Mouse (Mus musculus) liver, embryonic 14.5 days (tissue): ENCODE data around the gene Cyp11a1. TPM values are rescaled to one million over a fixed set of nuclear protein-coding genes. Genes with fewer than 3 reads are reported as not detected.

Experiments
- ATAC-seq: fragments of 200-750 bp; cut with Nextera tagmentation; 2 replicates; pipeline ENCODE4 v1.8.0; 2017; ENCODE audit warnings: moderate number of reproducible peaks, mild to moderate bottlenecking, moderate library complexity; ENCODE audit not compliant: insufficient read depth
- DNase-seq, 3 experiments: peaks; one replicate each; pipeline ENCODE4 v3.0.0-alpha.2; 2012 to 2013; ENCODE audit warnings: low read depth in 3 of 3, low spot score in 3 of 3
- H3K27ac ChIP-seq: fragments of 300-500 bp; sonication (generic); 2 replicates; pipeline ENCODE4 v1.5.1; 2014; ENCODE audit warnings: moderate library complexity, mild to moderate bottlenecking, control low read depth, inconsistent platforms
- H3K27me3 ChIP-seq: fragments of 300-500 bp; sonication (generic); 2 replicates; pipeline ENCODE4 v1.6.1; 2014; ENCODE audit warnings: mild to moderate bottlenecking, low read length, moderate library complexity; ENCODE audit not compliant: control insufficient read depth, insufficient read depth
- H3K36me3 ChIP-seq: fragments of 300-500 bp; sonication (generic); replicated peaks from 2 replicates; pipeline ENCODE4 v1.6.1; 2014; ENCODE audit warnings: low read depth; ENCODE audit not compliant: control insufficient read depth, insufficient read depth
- H3K4me1 ChIP-seq, 2 experiments: fragments of 200-500 bp in 1 of 2; fragments of 300-500 bp in 1 of 2; sonication (generic) in 1 of 2; replicated peaks; 2 replicates each; pipeline ENCODE4 v1.6.1; 2012 to 2014; ENCODE audit warnings: antibody characterized with exemption in 1 of 2, inconsistent platforms in 1 of 2, low read length in 1 of 2; ENCODE audit not compliant: control insufficient read depth in 2 of 2, insufficient read depth in 2 of 2
- H3K4me2 ChIP-seq: fragments of 300-500 bp; sonication (generic); 2 replicates; pipeline ENCODE4 v1.6.1; 2014; ENCODE audit warnings: low read depth, mild to moderate bottlenecking, control low read depth, moderate library complexity
- H3K4me3 ChIP-seq, 2 experiments: fragments of 200-500 bp in 1 of 2; fragments of 300-500 bp in 1 of 2; sonication (generic) in 1 of 2; 2 replicates each; pipeline ENCODE4 v1.5.1; 2012 to 2014; ENCODE audit warnings: low read depth in 2 of 2, low read length in 2 of 2, mild to moderate bottlenecking in 2 of 2, control low read depth in 1 of 2, inconsistent platforms in 1 of 2, moderate library complexity in 1 of 2; ENCODE audit not compliant: insufficient read depth in 1 of 2
- H3K9ac ChIP-seq: fragments of 300-500 bp; sonication (generic); replicated peaks from 2 replicates; pipeline ENCODE4 v1.6.1; 2014; ENCODE audit warnings: mild to moderate bottlenecking, control low read depth, moderate library complexity
- H3K9me3 ChIP-seq: fragments of 300-500 bp; sonication (generic); 2 replicates; pipeline ENCODE4 v1.6.1; 2016; ENCODE audit warnings: low read length, mixed read lengths; ENCODE audit not compliant: control insufficient read depth
- CTCF ChIP-seq: IDR thresholded peaks from 2 replicates; pipeline ENCODE4 v1.5.1; 2016; ENCODE audit warnings: antibody characterized with exemption, low read depth, control low read depth
- EP300 ChIP-seq: IDR thresholded peaks from 2 replicates; pipeline ENCODE4 v1.6.1; 2016; ENCODE audit warnings: antibody characterized with exemption, low read depth
- WGBS: fragments of 180-500 bp; shearing (Covaris S2); extraction: QIAGEN DNeasy Blood & Tissue Kit; methylation state at CpG from one replicate; pipeline ENCODE4 v1.1.7; 2014; ENCODE audit not compliant: insufficient replicate concordance; 5-methylcytosine and 5-hydroxymethylcytosine counted together
- polyA plus RNA-seq, 2 experiments: library from polyadenylated mRNA; depleted of rRNA in 1 of 2; stranded (reverse) in 1 of 2; unstranded in 1 of 2; fragments of >200 nt; fragmentation: Nextera tagmentation in 1 of 2; extraction: Ambion mirVana in 1 of 2; gene quantifications; 2 replicates each; pipeline versions ENCODE4 v1.2.1 to v1.2.3; 2012 to 2014

The Cyp11a1 gene
- polyA plus RNA-seq (2012; rRNA removed) (0.32 and 0.37 TPM in 2 replicates), polyA plus RNA-seq (2014; fragmentation: Nextera tagmentation; extraction: Ambion mirVana) (0.49 and 0.55 TPM in 2 replicates)

GRCm38 (mm10) chr9:58005753-58006461 lies at the start of gene Cyp11a1:
TSS of gene Cyp11a1 (plus strand) at chr9:58006411.
- TF ChIP-seq EP300 (no peak), CTCF (no peak)
- Histone ChIP-seq H3K27me3 (no peaks in the 10 kb centered on the region), H3K4me3 (no peak within 1 kb of the TSS), H3K9me3 (no peaks in the 10 kb centered on the region), H3K27ac (no peak within 1 kb of the TSS), H3K36me3 (no peaks in the 10 kb centered on the region), H3K4me2 (no peak within 1 kb of the TSS), H3K4me1 (no peaks in the 10 kb centered on the region), H3K9ac (no peak within 1 kb of the TSS)
- 49% methylated on average over 16 of the region's 16 CpGs for WGBS
- ATAC-seq (no peak), DNase-seq (no peak)

- 36% methylated on average over 5 of the region's 5 CpGs for WGBS
- Histone ChIP-seq H3K27me3 (no peaks in the 10 kb centered on the region), H3K36me3 (no peaks in the 10 kb centered on the region), H3K4me2 (no peak overlapping the region), H3K9me3 (no peaks in the 10 kb centered on the region), H3K4me1 (no peaks in the 10 kb centered on the region), H3K27ac (no peak overlapping the region), H3K4me3 (no peak overlapping the region), H3K9ac (no peak overlapping the region)
- no peak for TF ChIP-seq EP300
- TF ChIP-seq CTCF: no peak
- DNase-seq (no peak), ATAC-seq (no peak)
Observed at GRCm38 (mm10) chr9:57956838-57957236, 49.4 kb upstream of the Cyp11a1 start.

DNA sequence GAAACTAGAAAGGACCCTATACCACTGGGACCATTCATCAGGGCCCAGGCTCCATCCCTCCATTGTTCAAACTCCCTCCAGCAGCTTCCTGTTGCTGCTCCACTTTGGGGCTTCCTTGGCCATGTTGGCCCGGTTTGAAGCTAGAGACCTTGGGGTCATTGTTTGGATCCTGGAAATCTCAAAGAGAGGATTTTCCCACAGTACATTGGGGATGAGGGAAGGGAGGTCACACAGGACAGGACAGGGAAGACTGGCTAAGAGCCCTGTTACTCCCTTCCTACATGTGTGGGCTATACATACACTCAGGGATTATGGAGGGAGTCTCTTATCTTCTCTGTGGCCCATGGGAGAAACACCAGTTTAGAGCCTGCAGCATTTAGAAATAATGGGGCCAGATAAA lies 47.6 kb upstream of the Cyp11a1 start:
- Histone ChIP-seq H3K4me3 (no peak overlapping the region), H3K4me2 (no peak overlapping the region), H3K9me3 (no peaks in the 10 kb centered on the region), H3K9ac (no peak overlapping the region), H3K27me3 (no peaks in the 10 kb centered on the region), H3K36me3 (no peaks in the 10 kb centered on the region), H3K4me1 (no peaks in the 10 kb centered on the region), H3K27ac (no peak overlapping the region)
- ATAC-seq: no peak
- 54% methylated on average over 1 of the region's 1 CpGs for WGBS
- TF ChIP-seq EP300: no peak
- no peak for TF ChIP-seq CTCF
- DNase-seq: no peak

DNA sequence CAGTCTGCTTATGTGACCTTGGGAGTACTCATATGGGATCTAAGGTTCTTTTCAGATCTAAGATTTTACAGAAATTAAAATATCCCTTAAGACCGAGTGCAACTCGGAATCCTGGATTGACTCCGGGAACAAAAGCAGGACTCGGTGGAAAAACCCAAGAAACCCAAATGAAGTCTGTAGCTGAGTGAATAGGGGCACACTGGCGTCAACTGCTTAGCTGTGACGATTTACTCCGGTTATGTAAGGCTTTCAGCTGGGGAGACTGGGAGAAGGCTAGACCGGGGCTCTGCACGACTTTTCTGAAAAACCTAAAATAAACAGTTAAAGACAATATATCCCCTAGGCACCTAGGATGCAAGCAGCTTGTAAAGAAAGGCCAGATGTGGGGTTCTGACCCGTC lies 46.8 kb upstream of the Cyp11a1 start:
- DNase-seq (no peak), ATAC-seq (no peak)
- WGBS: 56% methylated on average over 10 of the region's 10 CpGs
- Histone ChIP-seq H3K36me3 (no peaks in the 10 kb centered on the region), H3K4me1 (no peaks in the 10 kb centered on the region), H3K27ac (no peak overlapping the region), H3K4me2 (no peak overlapping the region), H3K4me3 (no peak overlapping the region), H3K9ac (no peak overlapping the region), H3K27me3 (no peaks in the 10 kb centered on the region), H3K9me3 (no peaks in the 10 kb centered on the region)
- TF ChIP-seq CTCF (no peak), EP300 (no peak)

DNA sequence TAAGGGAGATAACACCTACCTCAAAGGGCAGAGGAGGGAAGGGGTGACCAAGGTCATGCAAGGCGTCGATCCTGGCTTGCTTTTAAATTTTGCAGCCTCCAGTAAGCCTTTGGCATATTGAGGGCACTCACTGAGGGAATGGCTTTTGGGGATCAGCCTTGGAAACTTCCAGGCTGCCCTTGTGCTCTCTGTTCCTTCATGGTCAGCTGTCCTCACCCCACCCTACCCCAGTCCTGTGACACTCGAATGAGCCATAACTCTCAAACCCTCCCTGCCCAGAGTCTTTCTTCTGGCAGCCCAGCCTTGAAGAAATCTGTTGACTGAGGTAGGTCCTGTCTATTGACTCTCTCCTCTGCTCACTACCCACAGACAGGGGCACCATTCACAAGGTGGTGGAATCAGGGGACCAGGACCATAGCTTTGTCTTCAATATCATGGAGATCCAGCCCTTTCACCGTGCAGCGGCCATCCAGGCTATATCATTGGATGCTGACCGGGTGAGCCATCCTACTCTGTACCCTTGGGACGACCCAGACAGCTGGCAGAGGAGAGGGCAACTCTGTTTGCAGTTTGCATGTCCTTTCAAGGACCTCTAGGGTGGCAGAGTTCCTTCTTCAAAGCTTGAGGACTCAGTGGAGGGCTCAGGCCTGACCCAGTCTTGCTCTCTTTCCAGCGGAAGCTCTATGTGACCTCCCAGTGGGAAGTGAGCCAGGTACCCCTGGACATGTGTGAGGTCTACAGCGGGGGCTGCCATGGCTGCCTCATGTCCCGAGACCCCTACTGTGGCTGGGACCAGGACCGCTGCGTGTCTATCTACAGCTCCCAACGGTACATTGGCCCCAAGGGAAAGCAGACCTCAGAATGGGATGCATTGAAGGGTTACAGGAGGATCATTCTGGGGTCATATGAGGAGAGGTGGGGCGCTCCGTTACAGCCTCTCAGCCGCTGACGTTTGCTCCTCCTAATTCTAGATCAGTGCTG lies 46.0 kb upstream of the Cyp11a1 start:
- no peak for ATAC-seq

More for the DNA sequence above, 46.0 kb upstream of the Cyp11a1 start:
- H3K9me3 ChIP-seq: no peaks in the 10 kb centered on the region
- 68% methylated on average over 17 of the region's 17 CpGs for WGBS
- H3K4me2 ChIP-seq: no peak overlapping the region
- no peaks in the 10 kb centered on the region for H3K27me3 ChIP-seq
- no peak overlapping the region for H3K4me3 ChIP-seq
- H3K36me3 ChIP-seq: no peaks in the 10 kb centered on the region
- no peaks in the 10 kb centered on the region for H3K4me1 ChIP-seq
- TF ChIP-seq CTCF (no peak), EP300 (no peak)
- no peak overlapping the region for H3K9ac ChIP-seq
- DNase-seq: no peak
- no peak overlapping the region for H3K27ac ChIP-seq
